Mouse (Mus musculus) liver, embryonic 14.5 days (tissue): ENCODE measurements around the gene Celsr1. TPM values are rescaled to one million over a fixed set of nuclear protein-coding genes. Genes with fewer than 3 reads are reported as not detected.

Experiments
- ATAC-seq: fragments of 200-750 bp; cut with Nextera tagmentation; 2 replicates; pipeline ENCODE4 v1.8.0; 2017; ENCODE audit warnings: moderate number of reproducible peaks, mild to moderate bottlenecking, moderate library complexity; ENCODE audit not compliant: insufficient read depth
- DNase-seq, 3 experiments: peaks; one replicate each; pipeline ENCODE4 v3.0.0-alpha.2; 2012 to 2013; ENCODE audit warnings: low read depth in 3 of 3, low spot score in 3 of 3
- H3K27ac ChIP-seq: fragments of 300-500 bp; sonication (generic); 2 replicates; pipeline ENCODE4 v1.5.1; 2014; ENCODE audit warnings: moderate library complexity, mild to moderate bottlenecking, control low read depth, inconsistent platforms
- H3K27me3 ChIP-seq: fragments of 300-500 bp; sonication (generic); 2 replicates; pipeline ENCODE4 v1.6.1; 2014; ENCODE audit warnings: mild to moderate bottlenecking, low read length, moderate library complexity; ENCODE audit not compliant: control insufficient read depth, insufficient read depth
- H3K36me3 ChIP-seq: fragments of 300-500 bp; sonication (generic); replicated peaks from 2 replicates; pipeline ENCODE4 v1.6.1; 2014; ENCODE audit warnings: low read depth; ENCODE audit not compliant: control insufficient read depth, insufficient read depth
- H3K4me1 ChIP-seq, 2 experiments: fragments of 200-500 bp in 1 of 2; fragments of 300-500 bp in 1 of 2; sonication (generic) in 1 of 2; replicated peaks; 2 replicates each; pipeline ENCODE4 v1.6.1; 2012 to 2014; ENCODE audit warnings: antibody characterized with exemption in 1 of 2, inconsistent platforms in 1 of 2, low read length in 1 of 2; ENCODE audit not compliant: control insufficient read depth in 2 of 2, insufficient read depth in 2 of 2
- H3K4me2 ChIP-seq: fragments of 300-500 bp; sonication (generic); 2 replicates; pipeline ENCODE4 v1.6.1; 2014; ENCODE audit warnings: low read depth, mild to moderate bottlenecking, control low read depth, moderate library complexity
- H3K4me3 ChIP-seq, 2 experiments: fragments of 200-500 bp in 1 of 2; fragments of 300-500 bp in 1 of 2; sonication (generic) in 1 of 2; 2 replicates each; pipeline ENCODE4 v1.5.1; 2012 to 2014; ENCODE audit warnings: low read depth in 2 of 2, low read length in 2 of 2, mild to moderate bottlenecking in 2 of 2, control low read depth in 1 of 2, inconsistent platforms in 1 of 2, moderate library complexity in 1 of 2; ENCODE audit not compliant: insufficient read depth in 1 of 2
- H3K9ac ChIP-seq: fragments of 300-500 bp; sonication (generic); replicated peaks from 2 replicates; pipeline ENCODE4 v1.6.1; 2014; ENCODE audit warnings: mild to moderate bottlenecking, control low read depth, moderate library complexity
- H3K9me3 ChIP-seq: fragments of 300-500 bp; sonication (generic); 2 replicates; pipeline ENCODE4 v1.6.1; 2016; ENCODE audit warnings: low read length, mixed read lengths; ENCODE audit not compliant: control insufficient read depth
- CTCF ChIP-seq: IDR thresholded peaks from 2 replicates; pipeline ENCODE4 v1.5.1; 2016; ENCODE audit warnings: antibody characterized with exemption, low read depth, control low read depth
- EP300 ChIP-seq: IDR thresholded peaks from 2 replicates; pipeline ENCODE4 v1.6.1; 2016; ENCODE audit warnings: antibody characterized with exemption, low read depth
- WGBS: fragments of 180-500 bp; shearing (Covaris S2); extraction: QIAGEN DNeasy Blood & Tissue Kit; methylation state at CpG from one replicate; pipeline ENCODE4 v1.1.7; 2014; ENCODE audit not compliant: insufficient replicate concordance; 5-methylcytosine and 5-hydroxymethylcytosine counted together
- polyA plus RNA-seq, 2 experiments: library from polyadenylated mRNA; depleted of rRNA in 1 of 2; stranded (reverse) in 1 of 2; unstranded in 1 of 2; fragments of >200 nt; fragmentation: Nextera tagmentation in 1 of 2; extraction: Ambion mirVana in 1 of 2; gene quantifications; 2 replicates each; pipeline versions ENCODE4 v1.2.1 to v1.2.3; 2012 to 2014

Gene Celsr1
- polyA plus RNA-seq, 2 experiments, result 0.06 to 0.12 TPM

DNA sequence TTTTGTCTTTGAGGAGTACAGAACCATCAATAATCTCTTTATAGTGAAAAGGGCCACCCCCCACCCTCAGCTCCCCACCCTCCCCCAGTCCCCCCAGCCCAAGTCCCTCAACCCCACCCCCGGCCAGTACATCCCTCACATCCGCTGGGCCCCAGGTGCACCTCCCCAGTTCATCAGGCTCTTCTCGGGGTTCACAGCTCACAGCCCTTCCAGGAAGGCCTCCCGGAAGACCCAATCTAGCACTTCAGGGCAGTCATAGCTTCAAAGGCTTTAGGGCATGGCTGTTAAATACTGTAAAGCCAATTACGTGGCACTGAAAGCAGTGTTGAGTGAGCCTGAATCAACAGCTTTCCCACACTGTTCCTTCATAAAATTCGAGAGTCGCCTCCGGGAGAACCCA lies 5.7 kb downstream of the Celsr1 start:
- Histone ChIP-seq H3K27me3 (peaks cover 14% of the 10 kb centered on the region), H3K4me1 (no peaks in the 10 kb centered on the region), H3K9me3 (no peaks in the 10 kb centered on the region), H3K4me3 (no peak overlapping the region), H3K36me3 (no peaks in the 10 kb centered on the region), H3K27ac (no peak overlapping the region), H3K4me2 (no peak overlapping the region), H3K9ac (no peak overlapping the region)
- DNase-seq (no peak), ATAC-seq (no peak)
- TF ChIP-seq CTCF, result no peak
- no peak for TF ChIP-seq EP300
- WGBS, result 38% methylated on average over 8 of the region's 8 CpGs

DNA sequence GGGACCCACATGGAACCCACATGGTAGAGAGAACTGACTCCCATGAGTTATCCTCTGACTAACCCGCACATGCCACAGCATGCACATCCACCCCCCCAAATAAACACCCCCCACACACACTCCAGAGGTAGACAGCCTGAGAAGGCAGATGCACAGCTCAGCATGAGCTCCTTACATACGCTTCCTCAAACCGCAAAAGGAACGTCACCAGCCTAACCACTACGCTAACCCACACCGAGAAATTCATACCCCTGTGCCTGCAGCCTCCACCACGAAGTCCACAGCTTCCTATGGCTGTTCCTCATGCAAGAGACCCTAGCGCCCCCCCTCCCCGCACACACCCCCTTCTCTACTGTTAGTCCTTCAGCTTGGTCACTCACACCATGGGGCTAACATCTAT lies 11.6 kb downstream of the Celsr1 start:
- DNase-seq (no peak), ATAC-seq (no peak)
- Histone ChIP-seq H3K9ac (no peak overlapping the region), H3K27me3 (no peaks in the 10 kb centered on the region), H3K4me2 (no peak overlapping the region), H3K4me3 (no peak overlapping the region), H3K9me3 (no peaks in the 10 kb centered on the region), H3K4me1 (no peaks in the 10 kb centered on the region; a peak in 2 of 4 replicates), H3K36me3 (no peaks in the 10 kb centered on the region), H3K27ac (no peak overlapping the region)
- WGBS, result 26% methylated on average over 9 of the region's 9 CpGs
- TF ChIP-seq EP300, result no peak
- TF ChIP-seq CTCF, result no peak

DNA sequence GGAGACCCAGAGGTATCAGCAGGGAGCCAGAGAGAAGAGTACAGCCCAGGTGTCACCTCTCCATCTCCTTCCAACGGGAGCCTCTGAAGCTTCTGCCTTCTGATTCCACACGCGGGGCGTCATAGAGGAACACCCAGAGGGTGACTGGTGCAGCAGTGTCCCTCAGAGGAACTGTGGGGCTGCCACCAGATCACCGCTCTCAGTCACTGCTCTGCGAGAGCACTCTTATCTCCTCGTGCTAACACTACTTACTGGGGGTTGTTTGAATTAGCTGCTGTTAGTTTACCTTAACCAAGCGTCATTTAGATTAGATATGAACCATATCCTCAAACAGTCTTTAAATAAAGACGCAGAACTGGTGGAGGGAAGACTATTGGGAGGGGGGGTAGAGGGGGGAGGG lies 12.3 kb downstream of the Celsr1 start:
- no peak for DNase-seq
- no peak overlapping the region for H3K4me3 ChIP-seq
- no peaks in the 10 kb centered on the region for H3K36me3 ChIP-seq
- WGBS, result 4% methylated on average over 9 of the region's 9 CpGs
- TF ChIP-seq EP300 (no peak), CTCF (no peak)
- peaks cover 0 to 7% of the 10 kb centered on the region in 2 experiments; a peak in 3 of 4 replicates for H3K4me1 ChIP-seq
- no peak overlapping the region for H3K27ac ChIP-seq
- no peak overlapping the region for H3K9ac ChIP-seq
- no peak overlapping the region for H3K4me2 ChIP-seq
- H3K27me3 ChIP-seq, result no peaks in the 10 kb centered on the region
- ATAC-seq, result 0 out of 2 replicates have a peak, but pooled peaks have one; percentile 39
- no peaks in the 10 kb centered on the region for H3K9me3 ChIP-seq

DNA sequence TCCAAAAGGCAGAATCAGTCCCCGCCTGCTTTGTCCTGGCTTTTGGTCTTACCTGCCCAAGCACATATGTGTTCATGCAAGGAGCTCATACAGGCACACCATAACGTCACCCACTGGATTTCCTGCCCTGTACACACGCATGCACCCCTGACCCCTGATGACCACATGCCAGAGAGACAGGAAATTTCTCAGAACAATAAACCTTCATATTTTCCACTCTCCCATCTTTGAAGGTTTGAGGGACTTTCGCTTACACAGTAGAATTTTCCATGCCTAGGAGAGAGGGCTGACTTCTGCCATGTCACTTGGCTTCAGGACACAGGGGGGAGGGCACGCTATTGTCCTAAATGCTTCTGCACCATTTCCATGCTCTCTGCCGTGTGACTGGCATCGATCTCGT lies 13.6 kb downstream of the Celsr1 start:
- DNase-seq (no peak), ATAC-seq (no peak)
- Histone ChIP-seq H3K4me3 (no peak overlapping the region), H3K4me1 (peaks cover 2 to 13% of the 10 kb centered on the region in 2 experiments; a peak in 3 of 4 replicates), H3K36me3 (no peaks in the 10 kb centered on the region), H3K4me2 (no peak overlapping the region), H3K27me3 (no peaks in the 10 kb centered on the region), H3K9ac (no peak overlapping the region), H3K9me3 (no peaks in the 10 kb centered on the region), H3K27ac (no peak overlapping the region)
- TF ChIP-seq EP300, result no peak
- no peak for TF ChIP-seq CTCF
- 65% methylated on average over 8 of the region's 8 CpGs for WGBS

DNA sequence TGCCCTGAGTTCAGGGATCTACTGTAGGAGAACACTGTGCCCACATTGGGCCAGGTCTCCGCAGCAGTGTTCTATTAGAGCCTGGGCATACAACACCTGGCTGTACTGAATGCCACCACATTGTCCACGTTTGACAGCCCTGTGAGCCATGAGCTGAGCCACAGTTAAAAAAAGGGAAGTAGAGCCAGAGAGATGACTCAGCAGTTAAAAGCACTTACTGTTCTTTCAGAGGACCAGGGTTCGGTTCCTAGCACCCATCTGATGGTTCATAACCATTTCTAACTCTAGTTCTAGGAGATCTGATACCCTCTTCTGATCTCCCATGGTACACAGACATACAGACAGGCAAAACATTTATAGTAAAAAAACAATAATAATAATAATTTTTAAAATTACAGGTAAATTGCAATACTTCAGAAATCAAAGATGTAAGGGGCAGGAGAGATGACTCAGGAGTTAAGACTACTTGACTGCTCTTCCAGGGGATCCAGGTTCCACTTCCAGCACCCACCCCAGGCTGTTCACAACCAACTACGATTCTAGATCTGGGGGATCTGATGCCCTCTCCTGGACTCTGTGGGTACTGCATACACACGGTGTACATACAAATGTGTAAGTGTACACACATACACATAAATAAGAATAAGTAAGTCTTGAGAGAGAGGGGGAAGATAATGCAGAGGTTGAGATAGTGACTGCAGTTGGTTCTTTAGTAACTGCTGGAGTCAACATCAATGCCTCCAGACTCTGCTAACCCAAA lies 14.6 kb downstream of the Celsr1 start:
- Histone ChIP-seq H3K27ac (no peak overlapping the region), H3K36me3 (no peaks in the 10 kb centered on the region), H3K4me1 (peaks cover 2 to 13% of the 10 kb centered on the region in 2 experiments; a peak in 3 of 4 replicates), H3K27me3 (no peaks in the 10 kb centered on the region), H3K9ac (no peak overlapping the region), H3K9me3 (no peaks in the 10 kb centered on the region), H3K4me2 (no peak overlapping the region), H3K4me3 (no peak overlapping the region)
- 65% methylated on average over 5 of the region's 5 CpGs for WGBS
- DNase-seq, result no peak
- no peak for ATAC-seq
- no peak for TF ChIP-seq EP300
- TF ChIP-seq CTCF, result peak; percentile 37; the same call in 1 of the 2 replicates
